Mouse (Mus musculus) Patski (cell line): Measurements from ENCODE around the gene Sdc4. TPM values are rescaled to one million over a fixed set of nuclear protein-coding genes. Genes with fewer than 3 reads are reported as not detected.
A peak's percentile ranks its signal among the peaks of the same experiment; 100 is the strongest.

ENCODE experiments used
- ATAC-seq: fragments of 100-300 bp; one replicate; pipeline ENCODE4 v1.8.0; 2021
- CTCF ChIA-PET: fragments of 350-600 bp; sonication (Branson Sonifier 250); formaldehyde crosslinking; loops from one replicate; lab custom pipeline; 2022; ENCODE audit warnings: inconsistent platforms; lab: Charles Lee
- POLR2A ChIA-PET: fragments of 350-600 bp; sonication (Branson Sonifier 250); formaldehyde crosslinking; loops from one replicate; lab custom pipeline; 2022; ENCODE audit warnings: antibody characterized with exemption, inconsistent platforms; lab: Charles Lee
- DNase-seq: peaks from one replicate; pipeline ENCODE4 v3.0.0-alpha.2; 2011; ENCODE audit warnings: low read depth, low spot score
- H3K27me3 ChIP-seq: fragments of 371-371 bp; one replicate; pipeline ENCODE4 v1.5.1; 2021
- CTCF ChIP-seq: fragments of 100-300 bp; IDR thresholded peaks from one replicate; pipeline ENCODE4 v1.5.1; 2021
- in situ Hi-C: fragments of 300-500 bp; cut with MboI; formaldehyde crosslinking; loops from 3 replicates; pipeline ENCODE4 v1.11.1; 2018; ENCODE audit warnings: low pct_unique_long_range_greater_than_20kb, mixed read lengths
- polyA plus RNA-seq: library from polyadenylated mRNA; unstranded; gene quantifications from one replicate; pipeline ENCODE4 v1.2.3, GENCODE M21; 2021

Gene Sdc4
- polyA plus RNA-seq, 1 experiment from 2014 or later = 672 TPM

GRCm38 (mm10) chr2:164453047-164453757 is 9.5 kb upstream of the Sdc4 start:
- CTCF ChIA-PET = interaction anchor here (0.8 to 1.6 kb wide), 4 partner anchors 14 to 68 kb away, joined by 3 to 4 read pairs (median 4); no protein-coding TSS in a partner anchor
- POLR2A ChIA-PET = interaction anchor here (5.8 to 8.3 kb wide), 2 partner anchors 13 to 21 kb away, joined by 48 to 110 read pairs; partner anchors contain the start of gene Sdc4
- in situ Hi-C loops = no loop called here
- no peak for TF ChIP-seq CTCF
- DNase-seq = no peak
- H3K27me3 ChIP-seq = no peaks in the 10 kb centered on the region
- ATAC-seq = no peak

- ATAC-seq = no peak
These were observed 8.5 kb upstream of the Sdc4 start for GRCm38 (mm10) chr2:164452000-164452676.

GRCm38 (mm10) chr2:164449341-164450042 is 5.8 kb upstream of the Sdc4 start:
- DNase-seq = no peak
- ChIA-PET CTCF (interaction anchor here (1.4 to 2.3 kb wide), 2 partner anchors 10 to 23 kb away, joined by 3 to 8 read pairs; no protein-coding TSS in a partner anchor), POLR2A (interaction anchor here (0.6 kb wide), 1 partner anchor 182 kb away, joined by 3 read pairs; no protein-coding TSS in a partner anchor)
- no peak for ATAC-seq
- TF ChIP-seq CTCF = no peak
- no peaks in the 10 kb centered on the region for H3K27me3 ChIP-seq
- in situ Hi-C loops = no loop called here

More at GRCm38 (mm10) chr2:164452000-164452676, 8.5 kb upstream of the Sdc4 start:
- in situ Hi-C loops = no loop called here
- POLR2A ChIA-PET = interaction anchor here (0.6 to 8.3 kb wide), 3 partner anchors 11 to 340 kb away, joined by 5 to 110 read pairs (median 48); partner anchors contain the start of gene Sdc4
- H3K27me3 ChIP-seq = no peaks in the 10 kb centered on the region
- no peak for TF ChIP-seq CTCF
- CTCF ChIA-PET = interaction anchor here (0.6 to 1.3 kb wide), 3 partner anchors 12 to 102 kb away, joined by 3 to 5 read pairs (median 3); no protein-coding TSS in a partner anchor
- DNase-seq = no peak

GRCm38 (mm10) chr2:164448921-164449320 is 5.2 kb upstream of the Sdc4 start:
- in situ Hi-C loops = no loop called here
- POLR2A ChIA-PET = interaction anchor here (0.6 kb wide), 1 partner anchor 182 kb away, joined by 3 read pairs; no protein-coding TSS in a partner anchor
- CTCF ChIA-PET = interaction anchor here (1.2 to 2.3 kb wide), 3 partner anchors 8 to 22 kb away, joined by 3 to 8 read pairs (median 4); partner anchors contain the start of gene Sys1
- ATAC-seq = no peak
- TF ChIP-seq CTCF = no peak
- no peaks in the 10 kb centered on the region for H3K27me3 ChIP-seq
- DNase-seq = no peak

- ChIA-PET POLR2A (no interaction called here), CTCF (interaction anchor here (1.2 to 2.3 kb wide), 3 partner anchors 9 to 21 kb away, joined by 3 to 8 read pairs (median 4); partner anchors contain the start of gene Sys1)
- H3K27me3 ChIP-seq = no peaks in the 10 kb centered on the region
- DNase-seq (no peak), ATAC-seq (no peak)
- no peak for TF ChIP-seq CTCF
- in situ Hi-C loops = no loop called here
These were observed 4.5 kb upstream of the Sdc4 start for GRCm38 (mm10) chr2:164448140-164448539.

- ATAC-seq = no peak
- no peak for TF ChIP-seq CTCF
- no peaks in the 10 kb centered on the region for H3K27me3 ChIP-seq
- DNase-seq = no peak
- POLR2A ChIA-PET = no interaction called here
- in situ Hi-C loops = no loop called here
- CTCF ChIA-PET = no interaction called here
These were observed 2.4 kb upstream of the Sdc4 start for GRCm38 (mm10) chr2:164446086-164446469.

GRCm38 (mm10) chr2:164445399-164446085 is 1.9 kb upstream of the Sdc4 start:
- TF ChIP-seq CTCF = no peak
- in situ Hi-C loops = no loop called here
- no peaks in the 10 kb centered on the region for H3K27me3 ChIP-seq
- DNase-seq (no peak), ATAC-seq (no peak)
- CTCF ChIA-PET = no interaction called here
- POLR2A ChIA-PET = interaction anchor here (9.4 kb wide), 1 partner anchor 9 kb away, joined by 110 read pairs; the partner anchor contains the start of gene Sys1

GRCm38 (mm10) chr2:164444701-164445100 is 1.0 kb upstream of the Sdc4 start:
- ChIA-PET CTCF (interaction anchor here (0.7 kb wide), 1 partner anchor 86 kb away, joined by 3 read pairs; no protein-coding TSS in a partner anchor), POLR2A (interaction anchor here (0.6 to 9.4 kb wide), 2 partner anchors 9 to 47 kb away, joined by 4 to 110 read pairs; partner anchors contain the start of gene Sys1)
- ATAC-seq = no peak
- in situ Hi-C loops = no loop called here
- TF ChIP-seq CTCF = no peak
- H3K27me3 ChIP-seq = no peaks in the 10 kb centered on the region
- DNase-seq = no peak

GRCm38 (mm10) chr2:164443051-164443437 is 643 bp downstream of the Sdc4 start:
- ChIA-PET CTCF (interaction anchor here (0.8 to 1.4 kb wide), 3 partner anchors 13 to 18 kb away, joined by 3 read pairs; partner anchors contain the start of genes Gm20458 and Sys1), POLR2A (interaction anchor here (1.0 to 9.4 kb wide), 5 partner anchors 11 to 75 kb away, joined by 3 to 110 read pairs (median 3); partner anchors contain the start of genes Gm20458 and Sys1)
- peak; percentile 70 for ATAC-seq
- DNase-seq = no peak
- TF ChIP-seq CTCF = no peak
- no peaks in the 10 kb centered on the region for H3K27me3 ChIP-seq
- in situ Hi-C loops = no loop called here
